9 mouse cellular contexts compared by ENCODE assay signal in genomic region chr11:117479007-117479719, GRCm38 (mm10). TPM values are rescaled to one million over a fixed set of nuclear protein-coding genes. Genes with fewer than 3 reads are reported as not detected.
DNase-seq lines count a peak whose midpoint lies in the region; ATAC-seq and TF ChIP-seq lines count a peak whose summit lies in the region.
"Had no signal": no experiment of that assay in that cellular context is flagged by ENCODE, and none has a peak within 500 bp of the region (broad histone marks: within the 10 kb centered on the region; RNA-seq: fewer than 3 reads in every experiment).

No protein-coding gene starts in this region.

- no peak overlapping the region for H3K4me3 ChIP-seq in intestine, embryonic 15.5 days (replicated peaks)
- H3K4me3 ChIP-seq in midbrain, postnatal 0 days (ENCODE audit: low read depth, low read length), result no peak overlapping the region; the same call in 1 of the 2 replicates
- H3K4me3 ChIP-seq: liver, embryonic 13.5 days had no signal

- H3K27ac ChIP-seq in intestine, embryonic 15.5 days, result peak overlapping the region; percentile 49
- peak overlapping the region; percentile 87 for H3K27ac ChIP-seq in midbrain, postnatal 0 days (ENCODE audit: low read depth, low read length)
- H3K27ac ChIP-seq: liver, embryonic 13.5 days had no signal

- intact Hi-C loops in gastrocnemius, postnatal 36 days (cut with DNase I), result no loop called here

- no peak overlapping the region; the same call in 1 of the 2 replicates for H3K4me2 ChIP-seq in intestine, embryonic 15.5 days (replicated peaks)
- peak overlapping the region; percentile 12; the same call in 1 of the 2 replicates for H3K4me2 ChIP-seq in midbrain, postnatal 0 days (ENCODE audit: low read depth, low read length, poor library complexity, severe bottlenecking)
- H3K4me2 ChIP-seq: liver, embryonic 13.5 days had no signal

- DNase-seq in ovary, postnatal 10 days (ENCODE audit: low spot score), result peak; percentile 7
- DNase-seq in ovary, postnatal 36 days (ENCODE audit: low spot score), result no peak
- peak; percentile 62 to 63 for DNase-seq in cerebellum, postnatal 36 days
- peak; percentile 39 to 58 for DNase-seq in gastrocnemius, postnatal 36 days
- DNase-seq in midbrain, postnatal 0 days (ENCODE audit: low spot score), result peak; percentile 86
- no peak for DNase-seq in yolk sac, embryonic 10.5 days (ENCODE audit: low spot score)
- no peak for DNase-seq in thymus, postnatal 25 days
- DNase-seq: liver, embryonic 13.5 days had no signal

- no peak for TF ChIP-seq CTCF in midbrain, postnatal 0 days (IDR thresholded peaks at IDR 0.05)

- no peaks in the 10 kb centered on the region for H3K9me3 ChIP-seq in intestine, embryonic 15.5 days
- no peaks in the 10 kb centered on the region for H3K9me3 ChIP-seq in midbrain, postnatal 0 days (ENCODE audit: low read length)
- H3K9me3 ChIP-seq: liver, embryonic 13.5 days had no signal

- no peaks in the 10 kb centered on the region for H3K36me3 ChIP-seq in intestine, embryonic 15.5 days
- H3K36me3 ChIP-seq in midbrain, postnatal 0 days (ENCODE audit: insufficient read depth, low read length), result no peaks in the 10 kb centered on the region
- H3K36me3 ChIP-seq: liver, embryonic 13.5 days had no signal

- 21% methylated on average over 13 of the region's 13 CpGs for WGBS in intestine, embryonic 15.5 days
- WGBS in midbrain, postnatal 0 days, result 3% methylated on average over 13 of the region's 13 CpGs

- peaks cover 32% of the 10 kb centered on the region for H3K4me1 ChIP-seq in intestine, embryonic 15.5 days (replicated peaks)
- H3K4me1 ChIP-seq in midbrain, postnatal 0 days (ENCODE audit: insufficient read depth, low read length), result peaks cover 16% of the 10 kb centered on the region; the same call in 1 of the 2 replicates

- ATAC-seq in intestine, embryonic 15.5 days, result no peak
- ATAC-seq in midbrain, postnatal 0 days (ENCODE audit: low FRiP score), result peak; percentile 82

- no peak overlapping the region for H3K9ac ChIP-seq in intestine, embryonic 15.5 days
- no peak overlapping the region for H3K9ac ChIP-seq in midbrain, postnatal 0 days (replicated peaks; ENCODE audit: low read length, poor library complexity, severe bottlenecking)
- H3K9ac ChIP-seq: liver, embryonic 13.5 days had no signal

- no peaks in the 10 kb centered on the region for H3K27me3 ChIP-seq in intestine, embryonic 15.5 days (replicated peaks)
- no peaks in the 10 kb centered on the region for H3K27me3 ChIP-seq in midbrain, postnatal 0 days (ENCODE audit: insufficient read depth, low read length)

RNA-seq across cellular contexts. Expression of gene Gm11733, which starts 5.0 kb away (rescaled TPM):
- total RNA-seq in gastrocnemius, postnatal 36 days (2021), result not detected
- not detected in 2 replicates for polyA plus RNA-seq in intestine, embryonic 15.5 days (2015; fragmentation: Nextera tagmentation; extraction: Ambion mirVana)
- total RNA-seq in midbrain, postnatal 0 days (2014; rRNA removed), result 0.38 TPM in 1 of 2 replicates, not detected in the other
- polyA plus RNA-seq in midbrain, postnatal 0 days (2015; fragmentation: Nextera tagmentation; extraction: Ambion mirVana), result 0.07 TPM in 1 of 2 replicates, not detected in the other
- polyA plus RNA-seq: liver, embryonic 13.5 days had no signal

Comparison
In these comparisons a context has a peak if more than half of its experiments do, and no peak if none do; other contexts are left out.
1. DNase-seq: peak in ovary, postnatal 10 days (single experiment), cerebellum, postnatal 36 days (2 of 2), gastrocnemius, postnatal 36 days (2 of 2) and midbrain, postnatal 0 days (single experiment); none in ovary, postnatal 36 days (single experiment), yolk sac, embryonic 10.5 days (single experiment) and thymus, postnatal 25 days (single experiment).